Mouse (Mus musculus): ENCODE data around the gene Tra2a. TPM values are rescaled to one million over a fixed set of nuclear protein-coding genes. Genes with fewer than 3 reads are reported as not detected.

Gene Tra2a
- polyA plus RNA-seq, 1 experiment, result 36.5 TPM

DNA sequence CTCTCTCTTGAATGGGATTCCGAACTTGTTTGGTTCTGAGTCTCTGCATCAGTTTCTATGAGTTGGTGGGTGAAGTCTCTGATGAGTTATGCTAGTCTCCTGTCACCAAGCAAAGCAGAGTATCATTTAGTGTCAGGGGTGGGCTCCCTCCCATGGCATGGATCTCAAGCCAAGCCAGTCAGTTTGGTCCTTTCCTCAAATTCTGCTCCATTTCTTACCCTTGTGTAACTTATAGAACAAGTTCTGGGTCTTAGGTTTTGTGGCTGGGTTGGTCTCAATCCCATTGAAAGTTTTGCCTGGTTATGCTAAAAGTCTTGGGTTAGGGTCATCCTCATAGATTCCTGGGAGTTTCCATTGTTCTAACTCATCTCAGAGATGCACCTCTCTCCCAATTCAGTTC lies 21.5 kb downstream of the Tra2a start:
- DNase-seq (ENCODE audit: low read depth, low spot score), result no peak
- 89% methylated on average over 1 of the region's 1 CpGs for WGBS

GRCm38 (mm10) chr6:49241562-49241961 lies 22.3 kb downstream of the Tra2a start:
- DNase-seq (ENCODE audit: low read depth, low spot score), result no peak
- WGBS, result 96% methylated on average over 1 of the region's 1 CpGs

DNA sequence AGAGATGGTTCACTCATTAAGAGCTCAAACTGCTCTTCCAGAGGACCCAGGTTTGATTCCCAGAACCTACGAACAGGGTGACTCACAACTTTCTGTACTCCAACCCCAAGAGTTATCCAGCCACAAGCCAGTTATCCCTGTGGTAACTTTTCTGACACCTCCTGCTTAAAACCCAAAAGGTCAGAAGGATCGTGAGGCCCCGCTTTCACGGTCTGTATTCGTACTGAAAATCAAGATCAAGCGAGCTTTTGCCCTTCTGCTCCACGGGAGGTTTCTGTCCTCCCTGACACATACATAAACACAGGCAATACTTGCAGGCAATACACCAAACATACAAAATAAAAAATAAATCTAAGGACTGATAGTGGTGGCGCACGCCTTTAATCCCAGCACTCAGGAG lies 27.5 kb downstream of the Tra2a start:
- peak; percentile 98 for DNase-seq (ENCODE audit: low read depth, low spot score)
- 62% methylated on average over 9 of the region's 9 CpGs for WGBS

DNA sequence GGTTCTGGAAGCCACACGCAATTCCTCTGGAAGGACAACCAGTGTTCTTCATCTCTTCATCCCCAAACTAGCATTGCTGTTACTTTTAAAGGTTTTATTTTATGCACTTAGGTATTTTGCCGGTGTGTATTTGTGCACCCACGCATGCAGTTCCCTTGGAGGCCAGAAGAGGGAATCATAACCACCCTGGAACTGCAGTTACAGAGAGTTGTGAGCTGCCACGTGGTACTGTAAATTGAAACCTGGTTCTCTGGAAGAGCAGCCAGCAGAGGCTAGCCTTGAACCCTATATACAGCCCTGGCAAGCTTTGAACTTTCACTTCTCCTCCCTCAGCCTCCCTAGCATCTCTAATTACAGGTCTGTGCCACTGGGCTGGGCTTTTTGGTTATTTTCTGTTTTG lies 30.5 kb downstream of the Tra2a start:
- WGBS, result 64% methylated on average over 4 of the region's 4 CpGs

DNA sequence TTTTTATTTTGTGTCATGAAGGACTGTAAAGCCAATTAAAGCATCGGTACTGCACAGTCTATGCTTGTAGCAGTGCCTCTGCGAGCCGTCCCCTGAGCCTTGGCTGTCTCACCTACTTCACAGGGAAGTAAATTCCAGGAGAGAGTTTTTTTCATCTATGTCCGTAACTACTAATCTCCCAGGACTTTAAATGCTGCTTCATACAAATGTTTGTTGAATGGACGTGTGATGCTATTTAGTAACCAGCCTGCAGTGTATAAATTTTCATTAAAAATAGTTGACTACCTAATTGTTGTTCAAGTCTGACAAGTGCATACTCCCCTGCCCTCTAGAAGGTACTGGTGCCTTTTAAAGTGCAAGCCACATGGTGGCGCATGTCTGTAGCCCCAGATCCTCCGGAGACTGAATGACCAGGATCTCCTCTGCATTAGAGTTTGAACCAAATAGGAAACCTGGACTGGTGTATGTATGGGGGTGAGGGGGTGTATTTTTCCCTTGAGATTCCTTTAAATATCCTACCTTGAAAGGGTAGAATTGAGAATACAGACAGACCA lies 35.6 kb downstream of the Tra2a start:
- DNase-seq (ENCODE audit: low read depth, low spot score), result no peak
- WGBS, result 8% methylated on average over 7 of the region's 7 CpGs

More for the DNA sequence above, 30.5 kb downstream of the Tra2a start:
- DNase-seq (ENCODE audit: low read depth, low spot score), result no peak

DNA sequence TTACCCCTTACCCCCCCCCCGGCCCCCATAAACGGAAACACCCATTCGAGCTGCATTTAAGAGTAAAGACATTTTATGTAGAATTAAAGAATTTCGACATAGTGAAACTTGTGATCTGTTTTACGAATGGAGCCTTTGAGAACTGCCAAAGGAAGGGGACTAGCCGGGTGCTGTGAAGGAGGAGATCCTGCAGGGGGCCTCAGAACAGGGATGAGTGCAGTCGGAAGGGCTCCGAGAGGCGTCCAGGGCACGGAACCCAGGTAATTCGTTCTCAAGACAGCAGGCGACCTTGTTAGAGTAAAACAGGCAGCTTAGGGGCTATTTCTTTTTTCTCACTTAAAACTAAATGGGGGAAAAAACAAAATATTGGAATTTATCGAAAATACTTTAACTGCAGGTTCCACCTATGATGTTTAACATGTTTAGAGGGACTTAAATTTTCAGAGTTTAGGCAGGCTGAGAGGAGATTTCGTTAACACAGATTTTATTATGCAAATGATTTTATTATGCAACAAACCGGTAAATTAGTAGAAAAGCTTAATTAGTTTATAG lies 36.6 kb downstream of the Tra2a start:
- WGBS, result 9% methylated on average over 15 of the region's 15 CpGs
- DNase-seq (ENCODE audit: low read depth, low spot score), result no peak

- WGBS, result 31% methylated on average over 3 of the region's 3 CpGs
- no peak for DNase-seq (ENCODE audit: low read depth, low spot score)
These were observed 38.1 kb downstream of the Tra2a start for GRCm38 (mm10) chr6:49225728-49226123.

- 32% methylated on average over 11 of the region's 11 CpGs for WGBS
- DNase-seq (ENCODE audit: low read depth, low spot score), result no peak
These were observed 38.7 kb downstream of the Tra2a start for GRCm38 (mm10) chr6:49224923-49225727.

DNA sequence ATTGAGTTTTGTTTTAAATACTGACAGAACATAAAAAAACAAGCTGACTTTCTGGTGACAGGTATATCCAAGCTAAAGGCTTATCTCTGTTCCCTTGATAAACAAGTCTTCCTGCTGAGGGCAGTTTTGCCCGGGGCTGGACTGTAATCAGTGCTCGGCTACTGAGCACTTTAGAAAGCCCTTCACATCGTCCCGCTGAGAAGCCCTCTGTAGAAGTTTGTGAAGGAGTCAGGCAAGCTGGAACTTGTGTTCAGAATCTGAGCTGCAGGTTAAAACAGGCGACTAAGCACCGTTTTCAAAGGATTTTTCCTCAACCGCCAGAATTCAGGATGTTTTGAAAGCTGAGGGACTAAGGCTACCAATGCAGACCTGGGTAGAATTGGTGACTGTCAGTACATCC lies 41.9 kb downstream of the Tra2a start:
- 27% methylated on average over 7 of the region's 7 CpGs for WGBS
- no peak for DNase-seq (ENCODE audit: low read depth, low spot score)

- DNase-seq (ENCODE audit: low read depth, low spot score), result no peak
- WGBS, result 15% methylated on average over 16 of the region's 16 CpGs
These were observed 43.8 kb downstream of the Tra2a start for GRCm38 (mm10) chr6:49219920-49220604.

GRCm38 (mm10) chr6:49219001-49219560 lies 44.8 kb downstream of the Tra2a start:
- DNase-seq (ENCODE audit: low read depth, low spot score), result no peak
- WGBS, result 36% methylated on average over 4 of the region's 4 CpGs

DNA sequence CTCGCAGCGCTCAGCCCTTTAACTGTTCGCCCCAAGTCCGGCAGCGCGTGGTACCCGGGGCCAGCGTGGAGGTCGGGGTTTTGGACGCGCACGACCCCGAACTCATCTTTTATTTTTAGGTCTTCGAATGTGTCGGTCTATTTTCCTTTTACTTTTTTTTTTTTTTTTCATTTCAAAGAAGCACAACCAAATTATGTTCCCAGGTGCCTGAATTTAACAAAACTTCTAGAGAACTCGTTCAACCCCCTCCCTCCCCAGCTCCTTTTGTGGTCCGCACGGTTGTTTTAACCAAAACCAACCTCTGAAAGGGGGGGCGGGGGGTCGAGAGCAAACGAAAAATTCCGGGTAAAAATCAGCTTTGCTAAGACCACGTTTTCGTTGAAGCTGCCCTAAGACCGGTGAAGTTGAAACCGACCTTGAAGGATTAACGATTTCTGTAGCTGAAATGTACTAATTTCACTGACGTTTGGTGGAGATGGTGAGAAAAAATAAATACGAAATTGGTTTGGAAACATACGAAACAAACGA lies 45.5 kb downstream of the Tra2a start:
- 2% methylated on average over 31 of the region's 31 CpGs for whole genome bisulfite sequencing
- DNase-seq (ENCODE audit: low read depth, low spot score), result no peak

DNA sequence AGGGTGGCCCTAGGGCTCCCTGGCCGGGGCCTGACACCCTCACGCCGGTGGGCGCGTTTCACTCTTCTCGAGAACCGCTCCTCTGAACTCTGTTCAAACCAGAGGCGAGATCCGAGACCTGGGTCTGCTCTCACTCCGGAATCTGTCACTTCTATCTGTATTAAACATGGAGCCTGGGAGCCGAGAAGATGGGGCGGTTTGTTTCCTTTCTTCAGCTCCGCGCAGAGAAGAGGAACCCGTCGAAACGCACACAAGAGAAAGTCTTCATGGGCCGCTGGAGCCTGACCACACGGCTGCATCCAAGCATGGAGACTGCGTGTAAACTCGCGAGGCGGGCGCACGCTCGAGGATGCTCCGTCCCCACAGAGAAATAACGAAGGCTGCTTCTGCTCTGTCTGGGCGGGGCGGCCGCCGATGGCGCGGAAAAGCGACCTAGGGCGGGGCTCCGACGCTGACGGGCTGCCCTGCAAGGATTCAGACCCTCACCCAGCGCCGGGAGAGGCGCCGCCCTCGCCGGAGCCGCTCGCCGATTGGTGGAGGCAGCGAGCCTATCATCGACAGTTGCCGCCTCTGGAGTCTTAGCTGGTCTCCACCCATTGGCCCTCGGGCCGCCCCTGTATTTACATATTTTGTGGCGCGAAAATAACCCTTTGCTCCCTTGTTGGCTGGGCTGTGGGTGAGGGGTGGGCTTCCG lies 46.1 kb downstream of the Tra2a start:
- 1% methylated on average over 56 of the region's 56 CpGs for WGBS
- DNase-seq (ENCODE audit: low read depth, low spot score), result no peak

- DNase-seq (ENCODE audit: low read depth, low spot score), result no peak
- 16% methylated on average over 11 of the region's 11 CpGs for WGBS
These were observed 46.9 kb downstream of the Tra2a start for GRCm38 (mm10) chr6:49216811-49217542.

- WGBS, result 18% methylated on average over 14 of the region's 14 CpGs
- no peak for DNase-seq (ENCODE audit: low read depth, low spot score)
These were observed 47.9 kb downstream of the Tra2a start for GRCm38 (mm10) chr6:49215748-49216585.

GRCm38 (mm10) chr6:49214928-49215747 lies 48.7 kb downstream of the Tra2a start, which contains the start of gene Igf2bp3:
Gene Igf2bp3 (minus strand): TSS chr6:49214957.
- WGBS, result 1% methylated on average over 67 of the region's 68 CpGs
- no peak for DNase-seq (ENCODE audit: low read depth, low spot score)

Data from large intestine, adult 2 months (tissue).